Mouse (Mus musculus): Measurements from ENCODE around the gene Dohh.

Dohh gene

GRCm38 (mm10) chr10:81429605-81430061 is 45.4 kb downstream of the Dohh start:
- DNase-seq (ENCODE audit: low read depth, low spot score) = peak; percentile 89

DNA sequence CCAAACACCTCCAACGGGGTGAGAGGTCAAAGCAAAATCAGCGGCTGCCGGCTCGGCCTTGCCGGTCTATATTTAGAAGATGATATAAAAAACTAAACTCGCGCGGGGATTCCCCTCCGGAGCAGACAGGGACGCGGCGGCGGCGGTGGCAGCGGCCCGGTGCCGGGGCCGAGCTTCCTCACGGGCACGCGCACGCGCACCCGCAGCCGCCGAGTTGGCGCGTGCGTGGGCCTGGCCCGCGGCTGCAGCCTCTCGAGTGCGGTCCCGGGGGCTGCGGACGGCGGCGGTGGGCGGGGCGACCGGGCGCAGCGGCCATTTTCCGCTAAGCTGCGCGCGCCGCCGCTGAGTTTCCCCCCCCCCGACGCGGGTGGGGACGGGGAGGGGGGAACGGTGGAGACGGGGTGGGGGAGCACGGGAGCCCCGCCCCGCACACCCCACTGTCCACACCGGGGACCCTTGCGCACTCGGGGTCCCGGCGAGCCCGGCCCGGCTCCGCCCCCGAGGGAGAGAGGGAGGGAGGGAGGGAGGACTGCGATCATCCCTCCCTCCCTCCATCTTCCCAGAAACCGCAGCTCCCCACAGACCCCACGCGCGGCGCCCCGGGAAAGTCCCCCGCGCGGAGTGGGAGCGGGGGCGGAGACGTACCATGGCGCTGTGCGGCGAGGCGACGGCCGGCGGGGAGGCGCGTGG is 46.1 kb downstream of the Dohh start:
- DNase-seq (ENCODE audit: low read depth, low spot score) = peak; percentile 89

DNA sequence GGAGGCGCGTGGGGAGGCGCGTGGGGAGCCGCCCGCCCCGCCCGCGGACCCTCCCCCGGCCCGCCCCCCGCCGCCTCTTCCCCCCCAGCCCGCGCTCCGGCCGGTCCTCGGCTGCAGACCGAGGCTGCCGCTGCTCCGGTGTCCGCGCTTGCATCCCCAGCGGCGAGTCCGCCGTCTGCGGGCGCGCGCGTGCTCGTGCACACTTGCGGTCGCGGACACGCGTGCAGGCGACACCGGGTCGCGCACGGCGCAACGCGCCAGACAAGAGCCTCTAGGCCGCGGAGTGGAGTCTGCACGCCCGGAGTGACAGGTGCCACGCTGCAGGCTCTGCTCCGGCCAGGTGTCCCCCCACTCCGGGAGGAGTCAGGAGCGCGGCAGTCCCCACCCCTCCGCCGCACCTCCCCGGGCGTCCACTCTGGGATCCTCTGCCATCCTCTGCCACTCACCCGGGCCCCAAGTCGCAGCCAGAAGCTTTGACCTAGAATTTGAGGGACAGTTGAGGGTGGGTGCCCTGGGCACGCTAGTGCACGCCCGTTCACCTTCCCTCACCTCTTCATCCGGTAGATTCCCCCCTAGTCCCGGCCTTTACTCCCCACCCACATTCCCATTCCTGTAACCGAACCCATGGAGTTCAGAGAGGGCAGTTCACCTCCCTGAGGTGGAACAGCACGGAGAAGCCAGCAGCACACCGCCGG is 46.8 kb downstream of the Dohh start:
- DNase-seq (ENCODE audit: low read depth, low spot score) = peak; percentile 65

GRCm38 (mm10) chr10:81431526-81432168 is 47.4 kb downstream of the Dohh start:
- peak; percentile 36 for DNase-seq (ENCODE audit: low read depth, low spot score)

DNA sequence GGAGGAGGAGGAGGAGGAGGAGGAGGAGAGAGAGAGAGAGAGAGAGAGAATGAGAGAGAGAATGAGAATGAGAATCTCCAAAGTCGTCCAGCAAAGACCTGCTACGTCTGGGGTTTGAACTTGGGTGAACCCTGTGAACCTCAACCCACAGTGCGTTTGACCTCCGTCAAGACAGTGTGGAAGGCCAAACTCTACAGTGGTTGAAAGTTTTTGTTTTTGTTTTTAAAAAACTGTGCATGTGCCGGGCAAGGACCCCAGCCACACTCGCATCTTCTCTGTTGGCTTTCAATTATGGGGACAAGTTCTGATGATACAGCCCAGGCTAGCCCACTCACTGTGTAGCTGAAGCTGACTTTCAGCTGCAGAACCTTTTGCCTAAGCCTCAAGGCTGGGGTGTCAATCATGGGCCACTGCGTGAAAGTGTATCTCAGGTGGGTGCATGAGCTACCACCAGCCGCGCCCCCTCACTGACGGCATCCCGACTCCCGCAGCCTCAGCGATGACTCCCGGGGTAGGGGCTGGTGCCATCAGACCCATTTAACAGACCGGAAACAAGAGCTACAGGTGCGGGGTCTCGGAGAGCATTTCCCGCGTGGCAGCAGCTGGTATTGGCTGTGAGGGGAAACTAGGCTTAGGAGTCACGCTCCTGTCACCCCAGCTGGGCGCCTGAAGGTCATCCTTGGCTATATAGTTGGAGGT is 48.1 kb downstream of the Dohh start:
- DNase-seq (ENCODE audit: low read depth, low spot score) = no peak

DNA sequence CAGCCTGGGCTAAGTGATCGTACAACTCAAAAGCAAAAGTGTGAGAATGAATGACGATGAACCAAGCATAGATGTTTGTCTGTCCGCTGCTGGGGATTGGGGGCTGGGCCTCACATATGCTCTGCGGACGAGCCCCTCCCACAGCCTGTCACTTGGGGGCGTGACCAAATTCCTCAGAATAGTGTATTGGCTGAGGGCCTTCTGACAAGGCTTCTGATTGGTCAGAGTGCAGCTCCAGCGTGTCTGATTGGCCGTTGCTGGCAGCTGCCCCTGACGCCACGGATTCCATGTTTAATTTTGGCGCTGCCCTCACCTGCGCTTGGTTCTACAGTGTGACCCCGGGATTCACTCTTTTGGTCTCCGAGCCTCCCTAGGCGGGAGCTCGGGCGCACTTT is 48.6 kb downstream of the Dohh start:
- peak; percentile 97 for DNase-seq (ENCODE audit: low read depth, low spot score)

DNA sequence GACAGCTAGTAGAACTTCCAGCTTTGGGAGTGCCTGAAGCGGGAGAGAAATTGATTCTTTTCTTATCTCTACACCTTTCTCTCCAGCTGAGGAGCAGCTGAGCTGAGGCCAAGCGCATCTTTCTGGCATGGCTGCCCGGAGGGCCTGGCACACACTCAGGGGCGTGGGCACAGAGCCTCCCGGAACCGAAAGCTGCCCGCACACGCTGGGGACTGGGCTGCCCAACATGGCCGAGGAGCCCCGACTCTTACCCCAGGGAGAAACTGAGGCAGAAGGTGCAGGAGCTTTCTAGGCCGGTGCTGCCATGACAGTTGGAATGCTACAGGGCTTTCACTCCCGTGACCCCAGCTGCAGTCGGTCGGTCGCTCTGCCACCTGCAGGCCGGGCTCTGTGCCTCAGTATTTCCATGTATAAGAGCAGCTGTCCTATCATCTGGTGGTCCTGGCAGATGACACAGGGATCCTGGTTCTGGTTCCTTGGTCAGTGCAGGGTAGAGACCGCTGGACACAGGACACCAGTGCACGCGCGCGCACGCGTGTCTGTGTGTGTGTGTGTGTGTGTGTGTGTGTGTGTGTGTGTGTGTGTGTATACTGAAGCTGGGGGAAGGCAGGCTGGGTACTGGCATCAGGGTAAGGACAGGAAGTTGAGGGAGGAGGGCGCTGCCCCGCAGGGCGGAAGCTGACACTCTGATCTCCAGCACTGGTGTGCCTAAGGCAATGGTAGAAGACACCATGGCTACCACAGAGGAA is 49.5 kb downstream of the Dohh start:
- peak; percentile 81 for DNase-seq (ENCODE audit: low read depth, low spot score)

GRCm38 (mm10) chr10:81434361-81435263 is 50.4 kb downstream of the Dohh start:
- DNase-seq (ENCODE audit: low read depth, low spot score) = peak; percentile 20

DNA sequence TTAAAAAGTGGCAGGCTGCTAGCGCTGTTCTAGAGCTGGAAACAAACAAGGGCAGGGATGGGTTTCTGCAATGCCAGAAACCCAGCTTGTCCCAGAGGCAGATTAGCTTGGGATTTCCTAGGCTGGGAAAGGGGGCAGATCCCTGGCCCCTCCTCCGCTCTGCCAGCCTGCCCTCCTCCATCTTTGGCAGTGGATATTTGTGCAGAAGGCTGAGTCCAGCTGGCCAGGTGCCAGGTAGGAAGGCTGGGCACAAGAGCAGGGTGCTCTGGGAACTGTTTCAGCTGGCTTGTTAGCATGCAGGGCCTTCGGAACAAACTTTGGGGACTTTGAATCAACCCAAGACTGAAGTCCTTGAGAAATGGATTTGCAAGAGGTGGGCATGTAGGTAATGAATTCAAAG is 51.2 kb downstream of the Dohh start:
- peak; percentile 92 for DNase-seq (ENCODE audit: low read depth, low spot score)
